Mouse (Mus musculus): ENCODE measurements around the gene St13.

GRCm38 (mm10) chr15:81366241-81366640, 33.6 kb downstream of the St13 start:
- TF ChIP-seq CTCF (IDR thresholded peaks at IDR 0.05; ENCODE audit: low read depth), result no peak
- no peak for TF ChIP-seq EP300 (IDR thresholded peaks at IDR 0.05; ENCODE audit: low read depth)

Measured in liver, postnatal 0 days (tissue).